Mouse (Mus musculus) liver, adult 2 months (tissue): ENCODE measurements around the gene Tmem214. TPM values are rescaled to one million over a fixed set of nuclear protein-coding genes. Genes with fewer than 3 reads are reported as not detected.

Experiments used
- DNase-seq: peaks from one replicate; pipeline ENCODE4 v3.0.0-alpha.2; 2011; ENCODE audit warnings: low read depth, low spot score; ENCODE audit errors: extremely low read depth
- H3K27ac ChIP-seq: fragments of 200-500 bp; replicated peaks from 2 replicates; pipeline ENCODE4 v1.5.1; 2012; ENCODE audit warnings: low read depth, mild to moderate bottlenecking, control low read depth, inconsistent platforms, low read length; ENCODE audit not compliant: insufficient read depth
- H3K27me3 ChIP-seq: fragments of 200-500 bp; 2 replicates; pipeline ENCODE4 v1.6.1; 2012; ENCODE audit warnings: mild to moderate bottlenecking, moderate library complexity, low read length, inconsistent platforms; ENCODE audit not compliant: control insufficient read depth, insufficient read depth
- H3K36me3 ChIP-seq: fragments of 200-500 bp; 2 replicates; pipeline ENCODE4 v1.6.1; 2012; ENCODE audit warnings: low read length, inconsistent platforms; ENCODE audit not compliant: control insufficient read depth, insufficient read depth
- H3K4me1 ChIP-seq: fragments of 200-500 bp; 2 replicates; pipeline ENCODE4 v1.6.1; 2011; ENCODE audit warnings: low read length; ENCODE audit not compliant: control insufficient read depth, insufficient read depth
- H3K4me3 ChIP-seq: fragments of 200-500 bp; 2 replicates; pipeline ENCODE4 v1.5.1; 2011; ENCODE audit warnings: low read depth, mild to moderate bottlenecking, control low read depth, low read length, moderate library complexity; ENCODE audit not compliant: insufficient read depth
- H3K79me2 ChIP-seq: fragments of 200-500 bp; 2 replicates; pipeline ENCODE4 v1.6.1; 2012; ENCODE audit warnings: inconsistent platforms, mild to moderate bottlenecking, low read length, moderate library complexity; ENCODE audit not compliant: control insufficient read depth, insufficient read depth
- H3K9ac ChIP-seq: fragments of 200-500 bp; 2 replicates; pipeline ENCODE4 v1.6.1; 2012; ENCODE audit warnings: low read depth, mild to moderate bottlenecking, control low read depth, inconsistent platforms, low read length
- CTCF ChIP-seq: fragments of 200-500 bp; IDR thresholded peaks from 2 replicates; pipeline ENCODE4 v1.5.1; 2011; ENCODE audit warnings: low read depth, low read length, control low read depth
- POLR2A ChIP-seq: fragments of 200-500 bp; IDR thresholded peaks from 2 replicates; pipeline ENCODE4 v1.6.1; 2011; ENCODE audit warnings: low read length, control low read depth; ENCODE audit not compliant: insufficient read depth; ENCODE audit errors: extremely low read depth
- WGBS: fragments of 180-500 bp; shearing (Covaris S2); methylation state at CpG from one replicate; pipeline ENCODE4 v1.1.7; 2018; 5-methylcytosine and 5-hydroxymethylcytosine counted together
- polyA plus RNA-seq: library from polyadenylated mRNA; depleted of rRNA; stranded (reverse); fragments of >200 nt; gene quantifications from 2 replicates; pipeline ENCODE4 v1.2.3, GENCODE M21; 2012
- total RNA-seq: library from RNA; depleted of rRNA; stranded (reverse); fragments of >200 nt; gene quantifications from 2 replicates; pipeline ENCODE4 v1.2.3, GENCODE M21; 2014

Tmem214 gene
- total and polyA plus RNA-seq, 2 experiments: 27.9 to 89.2 TPM

GRCm38 (mm10) chr5:30888337-30889087, 20.7 kb downstream of the Tmem214 start, which contains the start of gene Agbl5:
Gene Agbl5 (plus strand): TSS chr5:30888694.
- TF ChIP-seq POLR2A (0 out of 2 replicates have a peak, but pooled peaks have one; percentile 17), CTCF (no peak)
- DNase-seq: peak; percentile 93
- Histone ChIP-seq H3K9ac (peak within 1 kb of the TSS; percentile 82), H3K4me3 (peak within 1 kb of the TSS; percentile 79), H3K4me1 (peaks cover 1% of the 10 kb centered on the region; the same call in 1 of the 2 replicates), H3K79me2 (no peaks in the 10 kb centered on the region), H3K36me3 (no peaks in the 10 kb centered on the region; the same call in 1 of the 2 replicates), H3K27me3 (no peaks in the 10 kb centered on the region), H3K27ac (peak within 1 kb of the TSS; percentile 83)
- WGBS: under 1% methylated on average over 42 of the region's 42 CpGs

GRCm38 (mm10) chr5:30889088-30889754, 21.4 kb downstream of the Tmem214 start:
- Histone ChIP-seq H3K79me2 (no peaks in the 10 kb centered on the region), H3K27ac (peak overlapping the region; percentile 81; the same call in 1 of the 2 replicates), H3K27me3 (no peaks in the 10 kb centered on the region), H3K9ac (peak overlapping the region; percentile 62), H3K4me1 (peaks cover 1% of the 10 kb centered on the region; the same call in 1 of the 2 replicates), H3K36me3 (peaks cover 2% of the 10 kb centered on the region; the same call in 1 of the 2 replicates), H3K4me3 (peak overlapping the region; percentile 64)
- TF ChIP-seq POLR2A: no peak
- no peak for TF ChIP-seq CTCF
- WGBS: under 1% methylated on average over 40 of the region's 42 CpGs
- DNase-seq: peak; percentile 34

- no peak for DNase-seq
- H3K79me2 ChIP-seq: no peaks in the 10 kb centered on the region
- H3K4me1 ChIP-seq: peaks cover 1% of the 10 kb centered on the region; the same call in 1 of the 2 replicates
- no peak overlapping the region for H3K4me3 ChIP-seq
- H3K9ac ChIP-seq: no peak overlapping the region
- H3K36me3 ChIP-seq: peaks cover 2% of the 10 kb centered on the region; the same call in 1 of the 2 replicates
- no peak for TF ChIP-seq POLR2A
- TF ChIP-seq CTCF: no peak
- no peak overlapping the region for H3K27ac ChIP-seq
- no peaks in the 10 kb centered on the region for H3K27me3 ChIP-seq
- 84% methylated on average over 7 of the region's 7 CpGs for WGBS
Observed at GRCm38 (mm10) chr5:30890375-30890774, 22.6 kb downstream of the Tmem214 start.

GRCm38 (mm10) chr5:30901860-30902259, 34.0 kb downstream of the Tmem214 start:
- no peak overlapping the region for H3K4me3 ChIP-seq
- TF ChIP-seq POLR2A (no peak), CTCF (no peak)
- no peaks in the 10 kb centered on the region for H3K27me3 ChIP-seq
- H3K36me3 ChIP-seq: peaks cover 14% of the 10 kb centered on the region; the same call in 1 of the 2 replicates
- H3K9ac ChIP-seq: no peak overlapping the region
- peaks cover 12% of the 10 kb centered on the region; the same call in 1 of the 2 replicates for H3K79me2 ChIP-seq
- H3K27ac ChIP-seq: peak overlapping the region; percentile 43; the same call in 1 of the 2 replicates
- H3K4me1 ChIP-seq: peaks cover 7% of the 10 kb centered on the region; the same call in 1 of the 2 replicates
- DNase-seq: peak; percentile 72
- 75% methylated on average over 5 of the region's 5 CpGs for WGBS

GRCm38 (mm10) chr5:30907413-30908059, 39.7 kb downstream of the Tmem214 start, which contains the start of gene Ost4:
Gene Ost4 (minus strand): TSS chr5:30907788.
- peak; percentile 98 for TF ChIP-seq POLR2A
- TF ChIP-seq CTCF: no peak
- under 1% methylated on average over 58 of the region's 58 CpGs for WGBS

More at GRCm38 (mm10) chr5:30907413-30908059, 39.7 kb downstream of the Tmem214 start, which contains the start of gene Ost4:
- Histone ChIP-seq H3K27me3 (no peaks in the 10 kb centered on the region), H3K27ac (peak within 1 kb of the TSS; percentile 93), H3K4me3 (peak within 1 kb of the TSS; percentile 88), H3K4me1 (peaks cover 36% of the 10 kb centered on the region), H3K79me2 (peaks cover 18% of the 10 kb centered on the region; the same call in 1 of the 2 replicates), H3K9ac (peak within 1 kb of the TSS; percentile 94), H3K36me3 (peaks cover 8% of the 10 kb centered on the region; the same call in 1 of the 2 replicates)
- peak; percentile 90 for DNase-seq
